Mouse (Mus musculus) olfactory bulb, adult 2 months (tissue): ENCODE results near the gene Ric3.

Experiments used
- CTCF ChIP-seq: fragments of 200-500 bp; IDR thresholded peaks from 2 replicates; pipeline ENCODE4 v1.5.1; 2012; ENCODE audit warnings: low read depth, mild to moderate bottlenecking, low read length, moderate library complexity; ENCODE audit not compliant: insufficient read depth
- POLR2A ChIP-seq: fragments of 200-500 bp; IDR thresholded peaks from 2 replicates; pipeline ENCODE4 v1.6.1; 2012; ENCODE audit warnings: mild to moderate bottlenecking, low read depth, low read length, moderate library complexity; ENCODE audit not compliant: insufficient read depth

- TF ChIP-seq CTCF (no peak), POLR2A (no peak)
Measured at GRCm38 (mm10) chr7:109028204-109028603, 54.9 kb downstream of the Ric3 start.
